Mouse (Mus musculus) gonadal fat pad, adult 2 months (tissue): ENCODE data around the gene Zdhhc14. TPM values are rescaled to one million over a fixed set of nuclear protein-coding genes. Genes with fewer than 3 reads are reported as not detected.

Experiments used
- DNase-seq: peaks from one replicate; pipeline ENCODE4 v3.0.0-alpha.2; 2012; ENCODE audit warnings: low read depth
- polyA plus RNA-seq: library from polyadenylated mRNA; depleted of rRNA; stranded (reverse); fragments of >200 nt; gene quantifications from 2 replicates; pipeline ENCODE4 v1.2.3, GENCODE M21; 2012; rRNA removed

Zdhhc14 gene
- polyA plus RNA-seq, 1 experiment = 1.7 TPM

- no peak for DNase-seq
Measured at GRCm38 (mm10) chr17:5780213-5780975, 288.0 kb downstream of the Zdhhc14 start.

GRCm38 (mm10) chr17:5785238-5785637 lies 292.9 kb downstream of the Zdhhc14 start:
- no peak for DNase-seq

GRCm38 (mm10) chr17:5792164-5792791 lies 299.9 kb downstream of the Zdhhc14 start:
- no peak for DNase-seq

GRCm38 (mm10) chr17:5793593-5793992 lies 301.2 kb downstream of the Zdhhc14 start:
- DNase-seq = no peak

- DNase-seq = no peak
Measured at GRCm38 (mm10) chr17:5794276-5794675, 301.9 kb downstream of the Zdhhc14 start.

GRCm38 (mm10) chr17:5795369-5795768 lies 303.0 kb downstream of the Zdhhc14 start:
- no peak for DNase-seq

GRCm38 (mm10) chr17:5795878-5796277 lies 303.5 kb downstream of the Zdhhc14 start:
- no peak for DNase-seq

GRCm38 (mm10) chr17:5797124-5797760 lies 304.9 kb downstream of the Zdhhc14 start:
- no peak for DNase-seq

- DNase-seq = no peak
Measured at GRCm38 (mm10) chr17:5798221-5798801, 306.0 kb downstream of the Zdhhc14 start.

- DNase-seq = no peak
Measured at GRCm38 (mm10) chr17:5798900-5799299, 306.5 kb downstream of the Zdhhc14 start.

GRCm38 (mm10) chr17:5799396-5800021 lies 307.2 kb downstream of the Zdhhc14 start:
- DNase-seq = no peak

GRCm38 (mm10) chr17:5800254-5800653 lies 307.9 kb downstream of the Zdhhc14 start:
- DNase-seq = no peak

GRCm38 (mm10) chr17:5800824-5801560 lies 308.6 kb downstream of the Zdhhc14 start:
- DNase-seq = no peak

GRCm38 (mm10) chr17:5801761-5802655 lies 309.7 kb downstream of the Zdhhc14 start:
- DNase-seq = no peak

GRCm38 (mm10) chr17:5802656-5802955 lies 310.2 kb downstream of the Zdhhc14 start:
- DNase-seq = no peak

Other genes with a start within 250 kb of the Zdhhc14 start
- 0.89 and 2.2 TPM in 2 replicates for gene Ldhal6b, start 73.8 kb upstream of the Zdhhc14 start, polyA plus RNA-seq
- gene Tmem242, start 52.3 kb upstream of the Zdhhc14 start, polyA plus RNA-seq = 14.6 and 23.4 TPM in 2 replicates